Comparison of ENCODE assay signal across 8 mouse cellular contexts in the genomic region with DNA sequence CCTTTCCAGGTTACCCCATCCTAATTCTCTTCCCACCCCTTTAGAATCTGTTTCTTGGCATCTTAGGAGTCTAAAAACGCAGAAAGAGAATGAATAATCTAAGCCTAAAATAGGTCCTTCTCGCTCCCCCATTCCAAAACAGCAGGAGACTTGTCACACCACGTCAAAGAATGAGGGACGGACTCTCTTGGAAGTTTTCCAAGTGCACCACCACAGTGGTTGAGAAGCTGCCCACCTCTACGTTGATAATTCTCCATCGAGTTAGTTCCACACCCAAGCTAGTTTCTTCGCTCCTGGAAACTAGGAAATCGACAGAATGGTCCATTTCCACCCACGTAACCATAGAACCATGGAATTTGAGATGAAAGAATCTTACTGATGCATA. TPM values are rescaled to one million over a fixed set of nuclear protein-coding genes. Genes with fewer than 3 reads are reported as not detected.
A peak's percentile ranks its signal among the peaks of the same experiment; 100 is the strongest.
DNase-seq lines count a peak whose midpoint lies in the region; ATAC-seq lines count a peak whose summit lies in the region.

No protein-coding gene starts in this region.

- peak overlapping the region; percentile 100 for H3K9ac ChIP-seq in embryonic facial prominence, embryonic 14.5 days (ENCODE audit: low read depth, low read length)
- peak overlapping the region; percentile 100 for H3K9ac ChIP-seq in intestine, embryonic 16.5 days (ENCODE audit: low read depth, low read length)
- peak overlapping the region; percentile 94 for H3K9ac ChIP-seq in midbrain, embryonic 11.5 days (ENCODE audit: low read length)

- peaks cover 15% of the 10 kb centered on the region for H3K4me1 ChIP-seq in embryonic facial prominence, embryonic 14.5 days (ENCODE audit: control insufficient read depth, insufficient read depth, low read length)
- H3K4me1 ChIP-seq in intestine, embryonic 16.5 days (ENCODE audit: control insufficient read depth, insufficient read depth, low read length): peaks cover 14% of the 10 kb centered on the region
- H3K4me1 ChIP-seq in midbrain, embryonic 11.5 days (ENCODE audit: control insufficient read depth, insufficient read depth, low read length): peaks cover 3% of the 10 kb centered on the region; the same call in 1 of the 2 replicates

- DNase-seq in gastrocnemius, adult 18-20 months (ENCODE audit: low spot score): peak; percentile 26
- no peak for DNase-seq in gastrocnemius, postnatal 25 days
- DNase-seq in 416B (ENCODE audit: low read depth): peak; percentile 54
- peak; percentile 22 for DNase-seq in embryonic facial prominence, embryonic 14.5 days (ENCODE audit: low spot score)
- no peak for DNase-seq in midbrain, embryonic 11.5 days (ENCODE audit: low spot score, missing footprints)
- no peak for DNase-seq in yolk sac, embryonic 10.5 days (ENCODE audit: low spot score)
- no peak for DNase-seq in adrenal gland, adult 8-10 months

- H3K4me3 ChIP-seq in embryonic facial prominence, embryonic 14.5 days (ENCODE audit: low read depth, low read length): peak overlapping the region; percentile 94
- peak overlapping the region; percentile 98 for H3K4me3 ChIP-seq in intestine, embryonic 16.5 days (ENCODE audit: low read length)
- H3K4me3 ChIP-seq in midbrain, embryonic 11.5 days (ENCODE audit: low read depth, low read length): peak overlapping the region; percentile 74

- 14% methylated on average over 9 of the region's 9 CpGs for WGBS in embryonic facial prominence, embryonic 14.5 days
- WGBS in intestine, embryonic 16.5 days: 15% methylated on average over 9 of the region's 9 CpGs
- WGBS in midbrain, embryonic 11.5 days: 13% methylated on average over 9 of the region's 9 CpGs

- H3K4me2 ChIP-seq in embryonic facial prominence, embryonic 14.5 days (ENCODE audit: low read depth, low read length): peak overlapping the region; percentile 78
- H3K4me2 ChIP-seq in intestine, embryonic 16.5 days (ENCODE audit: low read depth, low read length): peak overlapping the region; percentile 85
- H3K4me2 ChIP-seq in midbrain, embryonic 11.5 days: peak overlapping the region; percentile 77

- no peaks in the 10 kb centered on the region for H3K9me3 ChIP-seq in embryonic facial prominence, embryonic 14.5 days (ENCODE audit: control insufficient read depth, low read length)
- no peaks in the 10 kb centered on the region for H3K9me3 ChIP-seq in intestine, embryonic 16.5 days (ENCODE audit: control insufficient read depth, low read length)
- no peaks in the 10 kb centered on the region for H3K9me3 ChIP-seq in midbrain, embryonic 11.5 days (ENCODE audit: control insufficient read depth, low read length)

- ATAC-seq in embryonic facial prominence, embryonic 14.5 days (ENCODE audit: low read depth): no peak
- no peak for ATAC-seq in intestine, embryonic 16.5 days
- ATAC-seq in midbrain, embryonic 11.5 days (ENCODE audit: low FRiP score): no peak

- H3K27me3 ChIP-seq in embryonic facial prominence, embryonic 14.5 days (replicated peaks; ENCODE audit: control insufficient read depth, insufficient read depth, low read length): no peaks in the 10 kb centered on the region
- no peaks in the 10 kb centered on the region for H3K27me3 ChIP-seq in intestine, embryonic 16.5 days (replicated peaks; ENCODE audit: control insufficient read depth, insufficient read depth, low read length)
- H3K27me3 ChIP-seq in midbrain, embryonic 11.5 days (ENCODE audit: control insufficient read depth, insufficient read depth, low read length): no peaks in the 10 kb centered on the region

- no peaks in the 10 kb centered on the region for H3K36me3 ChIP-seq in embryonic facial prominence, embryonic 14.5 days (ENCODE audit: control insufficient read depth, insufficient read depth, low read length)
- no peaks in the 10 kb centered on the region for H3K36me3 ChIP-seq in intestine, embryonic 16.5 days (ENCODE audit: control insufficient read depth, insufficient read depth, low read length)
- no peaks in the 10 kb centered on the region for H3K36me3 ChIP-seq in midbrain, embryonic 11.5 days (ENCODE audit: control insufficient read depth, insufficient read depth, low read length)

- peak overlapping the region; percentile 100 for H3K27ac ChIP-seq in embryonic facial prominence, embryonic 14.5 days (replicated peaks; ENCODE audit: low read depth, low read length)
- H3K27ac ChIP-seq in intestine, embryonic 16.5 days (ENCODE audit: low read length): peak overlapping the region; percentile 100
- H3K27ac ChIP-seq in midbrain, embryonic 11.5 days (ENCODE audit: low read depth, low read length): peak overlapping the region; percentile 98

RNA-seq across cellular contexts. Expression of gene Hipk3, which starts 0.5 kb away (rescaled TPM):
- total RNA-seq in gastrocnemius, adult 18-20 months (2021): 100 to 1,000 TPM; 241 to 253 TPM
- total RNA-seq in gastrocnemius, postnatal 25 days (2021): 100 to 1,000 TPM; 158 to 199 TPM
- polyA plus RNA-seq in embryonic facial prominence, embryonic 14.5 days (2014; fragmentation: Nextera tagmentation; extraction: Ambion mirVana): 29.7 and 33.1 TPM in 2 replicates
- 7.6 and 9.7 TPM in 2 replicates for polyA plus RNA-seq in intestine, embryonic 16.5 days (2015; fragmentation: Nextera tagmentation; extraction: Ambion mirVana)
- 10.7 and 11.3 TPM in 2 replicates for polyA plus RNA-seq in midbrain, embryonic 11.5 days (2014; fragmentation: Nextera tagmentation; extraction: Ambion mirVana)
- 100 to 1,000 TPM; 116 to 141 (median 135) TPM for total RNA-seq in adrenal gland, adult 8-10 months (2022)

Comparison
In these comparisons a context has a peak if more than half of its experiments do, and no peak if none do; other contexts are left out.
1. DNase-seq: peak in gastrocnemius, adult 18-20 months (single experiment), 416B (single experiment) and embryonic facial prominence, embryonic 14.5 days (single experiment); none in gastrocnemius, postnatal 25 days (single experiment), midbrain, embryonic 11.5 days (single experiment), yolk sac, embryonic 10.5 days (single experiment) and adrenal gland, adult 8-10 months (single experiment).
2. Peak in every context shown above with its lines, with median percentiles within 50 percentile points of each other: H3K27ac ChIP-seq, H3K4me2 ChIP-seq, H3K4me3 ChIP-seq and H3K9ac ChIP-seq.